Mouse (Mus musculus) G1E (cell line): Measurements from ENCODE around the gene Rab37. TPM values are rescaled to one million over a fixed set of nuclear protein-coding genes. Genes with fewer than 3 reads are reported as not detected.
A peak's percentile ranks its signal among the peaks of the same experiment; 100 is the strongest.

Source experiments
- ATAC-seq: 2 replicates; pipeline ENCODE4 v1.8.0; 2016; ENCODE audit warnings: mild to moderate bottlenecking; ENCODE audit not compliant: insufficient number of reproducible peaks, poor library complexity, low FRiP score, severe bottlenecking; ENCODE audit errors: extremely low read depth
- DNase-seq: peaks from one replicate; pipeline ENCODE4 v3.0.0; 2012; ENCODE audit warnings: low spot score
- H3K27me3 ChIP-seq: 2 replicates; pipeline ENCODE4 v1.6.1; 2012; ENCODE audit warnings: mild to moderate bottlenecking, low read length, inconsistent platforms; ENCODE audit not compliant: insufficient read depth
- H3K36me3 ChIP-seq: replicated peaks from 2 replicates; pipeline ENCODE3; 2012; ENCODE audit warnings: mild to moderate bottlenecking, inconsistent platforms
- H3K4me1 ChIP-seq: 2 replicates; pipeline ENCODE4 v1.6.1; 2012; ENCODE audit warnings: low read depth, low read length, inconsistent platforms, mixed read lengths; ENCODE audit not compliant: insufficient read depth
- H3K4me3 ChIP-seq: 2 replicates; pipeline ENCODE4 v1.5.1; 2012; ENCODE audit warnings: low read depth, mild to moderate bottlenecking, inconsistent platforms, low read length, moderate library complexity, mixed read lengths
- H3K9me3 ChIP-seq: replicated peaks from 2 replicates; pipeline ENCODE4 v1.6.1; 2012; ENCODE audit warnings: inconsistent platforms
- CTCF ChIP-seq: IDR thresholded peaks from 2 replicates; pipeline ENCODE4 v1.5.1; 2012; ENCODE audit warnings: low read depth, low read length, inconsistent platforms, mixed read lengths
- GATA1 ChIP-seq: IDR thresholded peaks from 2 replicates; pipeline ENCODE4 v1.6.1; 2012; ENCODE audit warnings: borderline replicate concordance, low read length, inconsistent platforms, mixed read lengths
- GATA2 ChIP-seq: IDR thresholded peaks from 2 replicates; pipeline ENCODE4 v1.6.1; 2012; ENCODE audit warnings: low read depth, low read length, inconsistent platforms, borderline replicate concordance
- POLR2AphosphoS5 ChIP-seq: IDR thresholded peaks from 2 replicates; pipeline ENCODE4 v1.6.1; 2012; ENCODE audit warnings: low read depth, low read length, inconsistent platforms; ENCODE audit not compliant: insufficient replicate concordance
- TAL1 ChIP-seq: conservative IDR thresholded peaks from 2 replicates; pipeline ENCODE4 v1.6.1; 2012; ENCODE audit warnings: low read depth, low read length, inconsistent platforms, mixed read lengths
- polyA plus RNA-seq: library from polyadenylated mRNA; stranded (reverse); fragments of >175 nt; gene quantifications from 2 replicates; pipeline ENCODE4 v1.2.3, GENCODE M21; 2012
- total RNA-seq, 2 experiments: library from RNA; stranded (forward) in 1 of 2; stranded (reverse) in 1 of 2; fragments of 200-1000 nt in 1 of 2; fragments of >200 nt in 1 of 2; fragmentation: Nextera tagmentation in 1 of 2; gene quantifications; 2 replicates each; pipeline ENCODE4 v1.2.3; 2014 to 2017

Gene Rab37
- total and polyA plus RNA-seq, 3 experiments: 0.15 to 2.7 TPM; not detected in 1

DNA sequence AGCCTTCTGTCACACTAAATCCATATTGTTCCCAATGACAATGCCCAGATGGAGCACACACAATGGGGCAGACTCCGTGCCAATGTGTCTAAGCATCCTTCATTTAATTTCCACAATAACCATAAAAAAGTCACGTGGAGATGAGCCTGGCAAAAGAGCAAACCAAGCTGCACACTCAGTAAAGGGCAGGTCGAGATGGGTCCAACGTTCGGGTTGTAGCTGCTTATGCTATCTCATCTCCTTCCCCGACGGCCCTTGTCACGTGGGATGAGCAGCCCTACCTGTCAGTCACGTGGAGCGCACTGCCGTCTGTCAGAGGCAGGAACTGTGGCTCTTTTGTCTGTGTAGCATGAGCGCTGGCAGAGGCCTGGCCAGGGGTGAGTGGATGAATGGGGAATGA is 6.6 kb upstream of the Rab37 start:
- Histone ChIP-seq H3K36me3 (no peaks in the 10 kb centered on the region), H3K27me3 (peaks cover 3% of the 10 kb centered on the region; the same call in 1 of the 2 replicates)

DNA sequence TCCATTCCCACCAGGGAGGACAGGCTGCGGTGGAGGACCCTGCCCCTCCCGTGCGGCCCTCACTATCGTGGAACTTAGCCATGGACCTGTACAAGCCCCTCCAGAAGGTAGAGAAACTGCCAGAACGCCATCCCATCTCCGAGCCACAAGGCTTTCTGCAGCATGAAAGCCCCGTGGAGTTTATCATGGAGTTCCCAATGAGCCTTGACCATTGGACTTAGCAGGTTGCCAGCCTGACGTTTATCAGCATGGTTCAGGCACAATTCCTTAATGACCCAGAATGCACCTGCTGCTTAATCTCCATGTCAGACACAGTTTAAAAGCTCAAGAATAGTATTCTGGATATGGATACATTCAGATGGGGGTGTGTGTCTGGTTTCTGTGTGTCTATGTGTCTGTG is 6.2 kb upstream of the Rab37 start:
- Histone ChIP-seq H3K4me3 (no peak overlapping the region), H3K9me3 (peaks cover 6% of the 10 kb centered on the region; the same call in 1 of the 2 replicates), H3K36me3 (no peaks in the 10 kb centered on the region), H3K27me3 (peaks cover 3% of the 10 kb centered on the region; the same call in 1 of the 2 replicates), H3K4me1 (no peaks in the 10 kb centered on the region)
- no peak for DNase-seq
- TF ChIP-seq CTCF: no peak
- TF ChIP-seq TAL1: no peak
- no peak for TF ChIP-seq GATA1
- no peak for TF ChIP-seq GATA2
- TF ChIP-seq POLR2AphosphoS5: no peak
- no peak for ATAC-seq

More for the DNA sequence above, 6.6 kb upstream of the Rab37 start:
- no peak for ATAC-seq
- Histone ChIP-seq H3K9me3 (peaks cover 6% of the 10 kb centered on the region; the same call in 1 of the 2 replicates), H3K4me3 (no peak overlapping the region), H3K4me1 (no peaks in the 10 kb centered on the region)
- no peak for DNase-seq
- no peak for TF ChIP-seq POLR2AphosphoS5
- no peak for TF ChIP-seq GATA2
- TF ChIP-seq GATA1: no peak
- TF ChIP-seq TAL1: no peak
- no peak for TF ChIP-seq CTCF

DNA sequence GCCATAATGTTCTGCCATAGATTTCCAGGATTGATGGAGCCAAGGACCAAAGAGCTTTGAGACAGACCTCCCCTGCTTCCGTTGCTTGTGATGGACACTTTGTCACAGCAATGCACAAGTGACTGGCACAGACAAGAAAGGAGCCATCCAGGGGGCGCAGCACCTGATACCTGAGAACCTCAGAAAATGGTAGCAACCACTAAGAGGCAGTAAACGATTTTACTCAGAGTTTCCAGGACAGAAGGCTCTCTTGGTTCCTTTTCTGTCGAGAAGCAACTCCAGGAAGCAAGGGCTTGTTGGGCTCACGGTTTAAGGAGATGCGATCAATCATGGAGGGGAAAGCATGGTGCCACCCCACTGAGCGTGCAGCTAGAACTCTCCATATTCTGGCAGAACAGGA is 5.0 kb upstream of the Rab37 start:
- ATAC-seq: no peak
- no peaks in the 10 kb centered on the region for H3K36me3 ChIP-seq
- H3K9me3 ChIP-seq: peaks cover 7% of the 10 kb centered on the region; the same call in 1 of the 2 replicates
- H3K4me3 ChIP-seq: no peak overlapping the region
- TF ChIP-seq CTCF (no peak), GATA1 (no peak), POLR2AphosphoS5 (no peak), GATA2 (no peak), TAL1 (no peak)
- peaks cover 3% of the 10 kb centered on the region; the same call in 1 of the 2 replicates for H3K27me3 ChIP-seq
- H3K4me1 ChIP-seq: no peaks in the 10 kb centered on the region
- no peak for DNase-seq

DNA sequence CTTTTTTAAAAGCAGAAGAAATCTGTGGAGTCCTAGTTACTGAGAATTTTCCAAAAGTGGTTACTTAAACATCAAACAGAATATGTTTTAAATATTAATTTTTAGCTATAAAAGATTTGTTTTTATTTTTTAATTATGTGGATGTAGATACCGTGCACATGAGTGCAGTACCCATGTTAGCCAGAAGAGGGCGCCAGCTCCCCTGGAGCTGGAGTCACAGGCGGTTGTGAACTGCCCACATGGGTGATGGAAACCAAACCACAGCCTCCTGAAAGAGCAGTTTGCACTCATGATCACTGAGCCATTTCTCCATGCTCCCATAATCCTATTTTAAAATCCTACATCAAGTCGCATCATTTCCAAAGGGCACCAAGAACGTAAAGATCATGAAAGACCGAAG is 1.4 kb upstream of the Rab37 start:
- ATAC-seq (no peak), DNase-seq (no peak)
- no peak for TF ChIP-seq GATA1
- peak; percentile 36 for TF ChIP-seq CTCF
- H3K4me3 ChIP-seq: no peak overlapping the region
- peaks cover 10% of the 10 kb centered on the region; the same call in 1 of the 2 replicates for H3K9me3 ChIP-seq
- H3K4me1 ChIP-seq: no peaks in the 10 kb centered on the region
- no peaks in the 10 kb centered on the region; the same call in 1 of the 2 replicates for H3K27me3 ChIP-seq
- no peaks in the 10 kb centered on the region for H3K36me3 ChIP-seq

DNA sequence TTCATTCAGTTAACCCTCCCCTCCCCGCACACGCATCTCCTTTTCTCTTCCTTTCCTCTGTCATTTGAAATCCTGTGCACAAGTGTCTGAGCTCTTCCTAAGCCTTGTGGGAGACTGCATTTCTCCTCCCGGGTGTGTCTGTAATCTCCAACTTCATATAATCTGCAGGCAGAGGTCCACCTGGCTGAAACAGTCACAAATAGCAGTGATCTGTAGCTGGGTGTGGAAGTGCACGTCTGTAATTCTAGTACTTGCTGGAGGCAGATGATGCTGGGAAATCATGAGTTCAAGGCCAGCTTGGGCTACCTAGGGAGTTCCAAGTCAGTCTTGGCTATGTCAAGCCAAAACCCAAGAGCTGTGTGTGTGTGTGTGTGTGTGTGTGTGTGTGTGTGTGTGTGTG is 909 bp downstream of the Rab37 start:
- no peaks in the 10 kb centered on the region; the same call in 1 of the 2 replicates for H3K27me3 ChIP-seq
- no peaks in the 10 kb centered on the region for H3K36me3 ChIP-seq
- peaks cover 10% of the 10 kb centered on the region; the same call in 1 of the 2 replicates for H3K9me3 ChIP-seq
- no peak overlapping the region for H3K4me3 ChIP-seq
- TF ChIP-seq TAL1: no peak
- TF ChIP-seq CTCF: no peak
- no peak for TF ChIP-seq GATA2
- no peak for TF ChIP-seq GATA1
- TF ChIP-seq POLR2AphosphoS5: no peak
- ATAC-seq (no peak), DNase-seq (no peak)
- H3K4me1 ChIP-seq: no peaks in the 10 kb centered on the region

DNA sequence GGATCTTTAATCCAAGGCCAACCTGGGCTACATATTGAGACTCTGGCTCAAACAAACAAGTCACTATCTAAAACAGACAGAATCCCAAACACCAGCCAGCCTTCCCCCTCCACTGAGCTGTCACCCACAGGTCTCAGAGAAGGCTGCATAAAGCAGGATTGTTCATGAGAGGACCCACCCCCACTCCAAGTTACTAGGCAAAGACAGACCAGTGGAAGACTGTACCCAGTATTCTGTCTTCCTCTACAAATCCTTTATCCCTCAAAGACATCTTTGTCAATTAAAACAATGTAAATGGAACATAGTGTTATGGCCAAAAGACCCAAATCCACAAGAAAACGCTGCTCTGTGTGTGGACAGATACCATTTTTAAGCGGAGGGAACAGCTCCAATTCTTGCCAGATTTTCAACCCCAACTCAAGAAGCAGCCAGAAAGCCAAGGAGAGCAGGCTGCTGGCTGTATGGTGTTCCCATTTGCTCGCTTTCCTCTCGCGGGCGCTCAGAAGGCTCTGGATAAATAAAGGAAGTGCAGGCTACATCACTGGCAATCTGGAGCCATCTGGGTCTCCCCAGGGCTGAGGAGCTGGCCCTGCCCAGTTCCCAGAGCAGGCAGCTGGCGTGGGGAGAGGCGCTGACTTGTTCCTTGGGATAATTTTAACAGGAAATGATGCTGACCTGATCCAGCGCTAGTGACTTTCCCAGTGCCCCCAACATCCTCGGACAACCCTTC is 7.1 kb downstream of the Rab37 start:
- H3K36me3 ChIP-seq: no peaks in the 10 kb centered on the region
- DNase-seq: no peak
- no peak overlapping the region for H3K4me3 ChIP-seq

More for the DNA sequence above, 7.1 kb downstream of the Rab37 start:
- Histone ChIP-seq H3K9me3 (peaks cover under 1% of the 10 kb centered on the region; the same call in 1 of the 2 replicates), H3K4me1 (no peaks in the 10 kb centered on the region), H3K27me3 (no peaks in the 10 kb centered on the region)
- TF ChIP-seq POLR2AphosphoS5 (no peak), TAL1 (no peak), CTCF (no peak), GATA1 (no peak), GATA2 (no peak)
- no peak for ATAC-seq
